Mouse (Mus musculus): ENCODE measurements at regions not wholly inside any gene's neighbourhood (a gene's known extent, or its start where the extent isn't known, plus 50 kb on each side); places are given as distances from the start of the nearest gene placed in this dataset.

DNA sequence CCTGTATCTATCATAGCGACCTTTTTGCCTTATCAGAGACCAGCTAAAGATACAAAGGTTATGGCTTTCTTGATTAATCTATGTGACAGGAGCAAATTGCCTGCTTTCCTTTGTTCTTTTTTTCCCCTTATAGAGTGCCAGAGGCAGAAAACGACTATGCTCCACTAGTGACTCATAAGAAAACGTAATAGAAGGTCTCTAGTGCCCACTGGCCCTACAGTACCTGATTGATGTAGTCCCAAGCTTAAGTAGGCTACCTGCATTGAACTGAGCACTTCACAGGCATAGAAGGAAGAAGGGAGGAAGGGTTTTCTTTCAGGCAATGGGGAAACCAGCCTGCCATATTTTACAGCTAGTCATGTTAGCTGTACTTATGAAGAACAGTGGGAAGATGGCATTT is 116.0 kb upstream of the Tusc1 start:
- no peak for DNase-seq (ENCODE audit: low spot score in 2 of 2)

GRCm38 (mm10) chr4:93450831-93451230 is 115.5 kb upstream of the Tusc1 start:
- no peak for DNase-seq (ENCODE audit: low spot score in 2 of 2)

DNA sequence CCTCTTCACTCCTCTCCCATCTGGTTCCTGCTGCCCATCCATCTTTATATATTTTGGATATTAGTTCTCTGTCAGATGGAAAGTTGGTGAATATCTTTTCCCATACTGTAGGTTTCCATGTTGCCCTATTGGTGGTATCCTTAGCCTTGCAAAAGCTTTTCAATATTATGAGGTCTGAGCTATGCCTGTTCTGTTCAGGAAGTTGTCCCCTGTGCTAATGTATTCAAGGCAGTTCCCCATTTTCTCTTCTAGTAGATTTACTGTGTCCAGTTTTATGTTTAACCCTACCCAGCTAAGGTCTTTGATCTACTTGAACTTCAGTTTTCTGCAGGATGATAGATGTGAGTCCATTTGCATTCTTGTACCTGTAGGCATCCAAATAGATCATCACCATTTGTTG is 109.4 kb upstream of the Tusc1 start:
- DNase-seq (ENCODE audit: low spot score in 2 of 2), result no peak

GRCm38 (mm10) chr4:93438587-93439336 is 103.5 kb upstream of the Tusc1 start:
- no peak for DNase-seq (ENCODE audit: low spot score in 2 of 2)

- no peak for DNase-seq (ENCODE audit: low spot score in 2 of 2)
Measured at GRCm38 (mm10) chr4:93437386-93438130, 102.2 kb upstream of the Tusc1 start.

DNA sequence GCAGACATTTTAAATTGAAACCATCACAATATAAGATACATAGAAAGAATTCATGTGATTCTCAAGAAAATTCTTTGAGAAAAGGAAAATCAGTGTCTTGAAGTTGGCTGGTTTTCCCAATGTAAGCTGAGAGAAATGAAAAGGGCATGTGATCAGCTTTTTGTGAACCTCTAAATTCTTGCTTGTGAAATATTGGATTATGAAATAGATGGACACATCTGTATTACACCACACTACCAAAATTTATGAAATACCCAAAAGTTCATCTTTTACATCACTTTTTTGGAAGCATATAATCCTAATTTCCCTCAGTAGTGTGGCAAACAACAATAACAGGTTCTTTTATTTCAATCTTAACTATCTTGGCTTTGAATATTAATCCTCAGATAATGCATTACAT is 77.4 kb upstream of the Tusc1 start:
- no peak for DNase-seq (ENCODE audit: low spot score in 2 of 2)

- DNase-seq (ENCODE audit: low spot score in 2 of 2), result no peak
Measured at GRCm38 (mm10) chr4:93406876-93407275, 71.6 kb upstream of the Tusc1 start.

DNA sequence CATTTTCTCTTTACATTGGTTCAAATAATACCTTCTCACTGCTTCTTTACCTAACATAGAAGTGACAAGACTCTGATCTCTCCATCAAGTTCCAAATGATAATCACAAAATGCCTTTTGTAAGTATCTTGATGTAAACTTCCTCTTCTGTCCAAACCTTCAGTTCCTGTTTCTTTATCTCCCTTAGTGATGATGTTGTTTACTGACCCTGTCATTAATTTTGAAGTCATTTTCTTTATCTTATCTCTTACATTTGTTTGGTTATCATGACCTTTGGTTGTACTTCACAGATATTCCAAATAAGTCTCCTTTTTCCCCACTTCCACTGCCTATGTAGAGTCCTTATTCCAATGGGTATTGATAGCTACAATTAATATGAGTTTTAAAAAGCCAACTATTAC is 65.3 kb upstream of the Tusc1 start:
- no peak for DNase-seq (ENCODE audit: low spot score in 2 of 2)
